Mouse (Mus musculus) frontal cortex, adult (tissue): ENCODE data around the gene Mlxipl.

Source experiments
- ATAC-seq: cut with Nextera tagmentation; 2 replicates; pipeline ENCODE4 v1.9.2; 2017; ENCODE audit warnings: mild to moderate bottlenecking, moderate library complexity, mixed read lengths; ENCODE audit not compliant: low TSS enrichment

Gene Mlxipl

GRCm38 (mm10) chr5:135079578-135079977, 10.1 kb upstream of the Mlxipl start:
- ATAC-seq, result no peak

GRCm38 (mm10) chr5:135080539-135080938, 9.2 kb upstream of the Mlxipl start:
- no peak for ATAC-seq

- no peak for ATAC-seq
These were observed 2.8 kb upstream of the Mlxipl start for GRCm38 (mm10) chr5:135086871-135087270.

GRCm38 (mm10) chr5:135100981-135101380, 11.3 kb downstream of the Mlxipl start:
- no peak for ATAC-seq

- no peak for ATAC-seq
These were observed 14.4 kb downstream of the Mlxipl start for GRCm38 (mm10) chr5:135103999-135104660.

GRCm38 (mm10) chr5:135106758-135107256, 17.1 kb downstream of the Mlxipl start:
- ATAC-seq, result no peak

GRCm38 (mm10) chr5:135107521-135108501, 18.1 kb downstream of the Mlxipl start:
- ATAC-seq, result no peak; the same call in 1 of the 2 replicates

GRCm38 (mm10) chr5:135109017-135109416, 19.3 kb downstream of the Mlxipl start:
- no peak for ATAC-seq

- ATAC-seq, result no peak
These were observed 19.7 kb downstream of the Mlxipl start for GRCm38 (mm10) chr5:135109426-135109825.

GRCm38 (mm10) chr5:135109976-135110375, 20.3 kb downstream of the Mlxipl start:
- ATAC-seq, result no peak

GRCm38 (mm10) chr5:135113782-135114181, 24.1 kb downstream of the Mlxipl start:
- ATAC-seq, result no peak

- no peak for ATAC-seq
These were observed 25.6 kb downstream of the Mlxipl start for GRCm38 (mm10) chr5:135115241-135115640.

- peak; percentile 57; the same call in 1 of the 2 replicates for ATAC-seq
These were observed 28.9 kb downstream of the Mlxipl start for GRCm38 (mm10) chr5:135118589-135119081.

- ATAC-seq, result no peak
These were observed 31.1 kb downstream of the Mlxipl start for GRCm38 (mm10) chr5:135120753-135121152.

GRCm38 (mm10) chr5:135126121-135126520, 36.4 kb downstream of the Mlxipl start:
- no peak for ATAC-seq

GRCm38 (mm10) chr5:135127669-135128068, 38.0 kb downstream of the Mlxipl start:
- ATAC-seq, result no peak

- no peak for ATAC-seq
These were observed 40.1 kb downstream of the Mlxipl start for GRCm38 (mm10) chr5:135129747-135130146.

- ATAC-seq, result peak; percentile 64
These were observed 44.2 kb downstream of the Mlxipl start for GRCm38 (mm10) chr5:135133736-135134405.

- ATAC-seq, result no peak; the same call in 1 of the 2 replicates
These were observed 44.8 kb downstream of the Mlxipl start for GRCm38 (mm10) chr5:135134534-135134933.

GRCm38 (mm10) chr5:135139881-135140280, 50.2 kb downstream of the Mlxipl start:
- no peak for ATAC-seq

GRCm38 (mm10) chr5:135144469-135144868, 54.8 kb downstream of the Mlxipl start:
- ATAC-seq, result no peak

- ATAC-seq, result no peak
These were observed 55.8 kb downstream of the Mlxipl start for GRCm38 (mm10) chr5:135145532-135145931.
